Mouse (Mus musculus) thymus, adult 2 months (tissue): ENCODE measurements around the gene 2210017I01Rik. TPM values are rescaled to one million over a fixed set of nuclear protein-coding genes. Genes with fewer than 3 reads are reported as not detected.

Experiments used
- DNase-seq: peaks from one replicate; pipeline ENCODE4 v3.0.0; 2021
- H3K27ac ChIP-seq: fragments of 200-500 bp; 2 replicates; pipeline ENCODE4 v1.5.1; 2012; ENCODE audit warnings: low read length, control low read depth; ENCODE audit not compliant: control insufficient read depth, insufficient read depth
- H3K27me3 ChIP-seq: fragments of 200-500 bp; 2 replicates; pipeline ENCODE4 v1.6.1; 2012; ENCODE audit warnings: mild to moderate bottlenecking, low read length, moderate library complexity, mixed read lengths; ENCODE audit not compliant: control insufficient read depth, insufficient read depth
- H3K36me3 ChIP-seq: fragments of 200-500 bp; 2 replicates; pipeline ENCODE4 v1.6.1; 2012; ENCODE audit warnings: mild to moderate bottlenecking, low read length, moderate library complexity; ENCODE audit not compliant: control insufficient read depth, insufficient read depth
- H3K4me1 ChIP-seq: fragments of 200-500 bp; replicated peaks from 2 replicates; pipeline ENCODE4 v1.6.1; 2012; ENCODE audit warnings: low read length; ENCODE audit not compliant: control insufficient read depth, insufficient read depth
- H3K4me3 ChIP-seq: fragments of 200-500 bp; 2 replicates; pipeline ENCODE4 v1.5.1; 2012; ENCODE audit warnings: mild to moderate bottlenecking, low read length, control low read depth, moderate library complexity; ENCODE audit not compliant: control insufficient read depth, insufficient read depth
- CTCF ChIP-seq: fragments of 200-500 bp; IDR thresholded peaks from 2 replicates; pipeline ENCODE4 v1.5.1; 2012; ENCODE audit warnings: mild to moderate bottlenecking, control low read depth, low read length, moderate library complexity, borderline replicate concordance; ENCODE audit not compliant: control insufficient read depth, poor library complexity, insufficient read depth; ENCODE audit errors: extremely low read depth
- POLR2A ChIP-seq: fragments of 200-500 bp; IDR thresholded peaks from 2 replicates; pipeline ENCODE4 v1.6.1; 2012; ENCODE audit warnings: mild to moderate bottlenecking, low read length, control low read depth, moderate library complexity; ENCODE audit not compliant: control insufficient read depth, poor library complexity, insufficient read depth; ENCODE audit errors: extremely low read depth
- WGBS: fragments of 180-500 bp; shearing (Covaris S2); methylation state at CpG from one replicate; pipeline ENCODE4 v1.1.7; 2018; 5-methylcytosine and 5-hydroxymethylcytosine counted together
- polyA plus RNA-seq: library from polyadenylated mRNA; depleted of rRNA; stranded (reverse); fragments of >200 nt; gene quantifications from 2 replicates; pipeline ENCODE4 v1.2.3, GENCODE M21; 2012

The 2210017I01Rik gene
- polyA plus RNA-seq, 1 experiment: 0.22 TPM

GRCm38 (mm10) chr3:92585055-92585454 is 22.2 kb downstream of the 2210017I01Rik start:
- WGBS: 55% methylated on average over 1 of the region's 1 CpGs
- no peak overlapping the region for H3K27ac ChIP-seq
- no peak overlapping the region for H3K4me3 ChIP-seq
- H3K27me3 ChIP-seq: no peaks in the 10 kb centered on the region
- DNase-seq: no peak
- no peaks in the 10 kb centered on the region for H3K4me1 ChIP-seq
- no peaks in the 10 kb centered on the region for H3K36me3 ChIP-seq
- no peak for TF ChIP-seq POLR2A
- TF ChIP-seq CTCF: no peak

- H3K36me3 ChIP-seq: no peaks in the 10 kb centered on the region
- no peaks in the 10 kb centered on the region for H3K4me1 ChIP-seq
- 82% methylated on average over 3 of the region's 3 CpGs for WGBS
- H3K27me3 ChIP-seq: no peaks in the 10 kb centered on the region
- no peak for DNase-seq
- H3K27ac ChIP-seq: no peak overlapping the region
- TF ChIP-seq CTCF (no peak), POLR2A (no peak)
- H3K4me3 ChIP-seq: no peak overlapping the region
These were observed 24.0 kb downstream of the 2210017I01Rik start for GRCm38 (mm10) chr3:92583164-92583826.

GRCm38 (mm10) chr3:92579508-92579907 is 27.8 kb downstream of the 2210017I01Rik start:
- no peaks in the 10 kb centered on the region for H3K27me3 ChIP-seq
- 84% methylated on average over 1 of the region's 1 CpGs for WGBS
- DNase-seq: no peak
- H3K36me3 ChIP-seq: no peaks in the 10 kb centered on the region
- no peak overlapping the region for H3K27ac ChIP-seq
- H3K4me1 ChIP-seq: no peaks in the 10 kb centered on the region
- H3K4me3 ChIP-seq: no peak overlapping the region
- TF ChIP-seq CTCF (no peak), POLR2A (no peak)

- DNase-seq: no peak
- H3K27ac ChIP-seq: no peak overlapping the region
- no peaks in the 10 kb centered on the region for H3K36me3 ChIP-seq
- WGBS: 92% methylated on average over 4 of the region's 4 CpGs
- TF ChIP-seq POLR2A: no peak
- TF ChIP-seq CTCF: no peak
- H3K4me3 ChIP-seq: no peak overlapping the region
- H3K4me1 ChIP-seq: no peaks in the 10 kb centered on the region
- no peaks in the 10 kb centered on the region for H3K27me3 ChIP-seq
These were observed 28.5 kb downstream of the 2210017I01Rik start for GRCm38 (mm10) chr3:92578652-92579413.

- no peak for TF ChIP-seq CTCF
- no peak for TF ChIP-seq POLR2A
- H3K36me3 ChIP-seq: no peaks in the 10 kb centered on the region
- no peak for DNase-seq
These were observed 33.7 kb downstream of the 2210017I01Rik start, which contains the start of gene Ivl for GRCm38 (mm10) chr3:92573449-92574041. Gene Ivl (minus strand): TSS chr3:92573735.

GRCm38 (mm10) chr3:92572514-92573155 is 34.7 kb downstream of the 2210017I01Rik start:
- TF ChIP-seq CTCF (no peak), POLR2A (no peak)
- WGBS: 20% methylated on average over 2 of the region's 2 CpGs
- H3K27ac ChIP-seq: no peak overlapping the region
- no peaks in the 10 kb centered on the region for H3K36me3 ChIP-seq
- no peak for DNase-seq
- no peak overlapping the region for H3K4me3 ChIP-seq
- H3K4me1 ChIP-seq: no peaks in the 10 kb centered on the region
- H3K27me3 ChIP-seq: no peaks in the 10 kb centered on the region

More at GRCm38 (mm10) chr3:92573449-92574041, 33.7 kb downstream of the 2210017I01Rik start, which contains the start of gene Ivl:
- H3K27me3 ChIP-seq: no peaks in the 10 kb centered on the region
- H3K4me1 ChIP-seq: no peaks in the 10 kb centered on the region
- H3K27ac ChIP-seq: no peak within 1 kb of the TSS
- 67% methylated on average over 1 of the region's 1 CpGs for WGBS
- H3K4me3 ChIP-seq: no peak within 1 kb of the TSS
